Mouse (Mus musculus): ENCODE data around the gene Hhat. TPM values are rescaled to one million over a fixed set of nuclear protein-coding genes. Genes with fewer than 3 reads are reported as not detected.

Gene Hhat
- total and polyA plus RNA-seq, 3 experiments, result 0.39 to 1.0 TPM; not detected in 1

- Histone ChIP-seq H3K36me3 (ENCODE audit: control insufficient read depth in 1 of 2, insufficient read depth in 2 of 2, low read length in 2 of 2) (no peaks in the 10 kb centered on the region), H3K4me3 (ENCODE audit: control insufficient read depth in 1 of 2, insufficient read depth in 1 of 2, low read depth in 2 of 2, low read length in 2 of 2) (no peak overlapping the region), H3K9me3 (replicated peaks; ENCODE audit: insufficient read depth, low read length) (no peaks in the 10 kb centered on the region), H3K27ac (ENCODE audit: control insufficient read depth, low read depth, low read length) (no peak overlapping the region), H3K9ac (ENCODE audit: control insufficient read depth, low read depth, low read length, poor library complexity, severe bottlenecking) (no peak overlapping the region), H3K79me2 (ENCODE audit: control insufficient read depth, insufficient read depth, low read length, poor library complexity) (no peaks in the 10 kb centered on the region), H3K4me1 (ENCODE audit: control insufficient read depth in 1 of 2, insufficient read depth in 2 of 2, low read length in 2 of 2) (no peaks in the 10 kb centered on the region; a peak in 1 of 4 replicates), H3K27me3 (ENCODE audit: control insufficient read depth in 1 of 2, insufficient read depth in 2 of 2, low read length in 2 of 2) (no peaks in the 10 kb centered on the region; a peak in 2 of 4 replicates)
- DNase-seq (ENCODE audit: low read depth, low spot score), result no peak
- no peak for TF ChIP-seq GABPA (IDR thresholded peaks at IDR 0.05; ENCODE audit: low read depth, low read length)
These were observed 226.9 kb downstream of the Hhat start for GRCm38 (mm10) chr1:192544091-192544490.

DNA sequence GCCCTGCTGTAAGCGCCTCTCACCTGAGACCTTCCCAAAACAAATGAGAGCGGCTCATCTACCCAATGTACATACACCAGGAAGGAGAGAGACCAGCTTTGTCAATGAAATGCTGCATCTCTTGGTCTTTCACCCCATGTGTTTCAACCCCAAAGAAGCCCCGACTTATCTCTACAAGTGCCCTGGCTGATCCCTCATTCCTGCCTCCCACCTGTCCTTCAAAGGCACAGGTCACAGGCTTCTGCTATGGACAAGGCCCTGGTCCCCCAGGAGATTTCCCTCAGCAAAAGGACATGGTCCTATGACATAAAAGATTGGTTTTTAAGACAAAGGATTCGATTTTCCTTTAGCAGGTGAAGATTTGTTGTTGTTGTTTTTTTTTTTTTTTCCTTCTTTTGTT lies 227.3 kb downstream of the Hhat start:
- H3K36me3 ChIP-seq (ENCODE audit: control insufficient read depth in 1 of 2, insufficient read depth in 2 of 2, low read length in 2 of 2), result no peaks in the 10 kb centered on the region
- no peaks in the 10 kb centered on the region for H3K9me3 ChIP-seq (replicated peaks; ENCODE audit: insufficient read depth, low read length)
- no peaks in the 10 kb centered on the region; a peak in 1 of 4 replicates for H3K4me1 ChIP-seq (ENCODE audit: control insufficient read depth in 1 of 2, insufficient read depth in 2 of 2, low read length in 2 of 2)
- TF ChIP-seq NELFE (IDR thresholded peaks at IDR 0.05; ENCODE audit: low read depth, low read length) (no peak), NRF1 (IDR thresholded peaks at IDR 0.05; ENCODE audit: insufficient read depth, low read depth, low read length, poor library complexity, severe bottlenecking) (no peak), CHD2 (IDR thresholded peaks at IDR 0.05; ENCODE audit: low read length) (no peak), EP300 (IDR thresholded peaks at IDR 0.05; ENCODE audit: low read depth in 1 of 2, low read length in 2 of 2) (no peak), POLR2AphosphoS2 (IDR thresholded peaks at IDR 0.05; ENCODE audit: low read length) (no peak), USF2 (IDR thresholded peaks at IDR 0.05; ENCODE audit: borderline replicate concordance in 1 of 2, insufficient read depth in 1 of 2, low read depth in 1 of 2, low read length in 2 of 2) (no peak), ZC3H11A (IDR thresholded peaks at IDR 0.05; ENCODE audit: low read depth, low read length) (no peak), MAFK (IDR thresholded peaks at IDR 0.05; ENCODE audit: borderline replicate concordance, low read depth, low read length) (no peak), BHLHE40 (IDR thresholded peaks at IDR 0.05; ENCODE audit: borderline replicate concordance, low read depth, low read length) (no peak)
- no peak overlapping the region for H3K9ac ChIP-seq (ENCODE audit: control insufficient read depth, low read depth, low read length, poor library complexity, severe bottlenecking)
- DNase-seq (ENCODE audit: low read depth, low spot score), result no peak
- H3K27ac ChIP-seq (ENCODE audit: control insufficient read depth, low read depth, low read length), result no peak overlapping the region
- no peak overlapping the region for H3K4me3 ChIP-seq (ENCODE audit: control insufficient read depth in 1 of 2, insufficient read depth in 1 of 2, low read depth in 2 of 2, low read length in 2 of 2)
- H3K79me2 ChIP-seq (ENCODE audit: control insufficient read depth, insufficient read depth, low read length, poor library complexity), result no peaks in the 10 kb centered on the region
- no peaks in the 10 kb centered on the region; a peak in 2 of 4 replicates for H3K27me3 ChIP-seq (ENCODE audit: control insufficient read depth in 1 of 2, insufficient read depth in 2 of 2, low read length in 2 of 2)

GRCm38 (mm10) chr1:192542093-192542492 lies 228.9 kb downstream of the Hhat start:
- Histone ChIP-seq H3K27ac (ENCODE audit: control insufficient read depth, low read depth, low read length) (no peak overlapping the region), H3K9me3 (replicated peaks; ENCODE audit: insufficient read depth, low read length) (no peaks in the 10 kb centered on the region), H3K9ac (ENCODE audit: control insufficient read depth, low read depth, low read length, poor library complexity, severe bottlenecking) (no peak overlapping the region), H3K36me3 (ENCODE audit: control insufficient read depth in 1 of 2, insufficient read depth in 2 of 2, low read length in 2 of 2) (no peaks in the 10 kb centered on the region), H3K79me2 (ENCODE audit: control insufficient read depth, insufficient read depth, low read length, poor library complexity) (no peaks in the 10 kb centered on the region), H3K4me1 (ENCODE audit: control insufficient read depth in 1 of 2, insufficient read depth in 2 of 2, low read length in 2 of 2) (no peaks in the 10 kb centered on the region; a peak in 1 of 4 replicates), H3K4me3 (ENCODE audit: control insufficient read depth in 1 of 2, insufficient read depth in 1 of 2, low read depth in 2 of 2, low read length in 2 of 2) (no peak overlapping the region), H3K27me3 (ENCODE audit: control insufficient read depth in 1 of 2, insufficient read depth in 2 of 2, low read length in 2 of 2) (no peaks in the 10 kb centered on the region; a peak in 2 of 4 replicates)
- no peak for TF ChIP-seq UBTF (IDR thresholded peaks at IDR 0.05; ENCODE audit: borderline replicate concordance, insufficient read depth, low read depth, low read length)
- no peak for TF ChIP-seq NRF1 (IDR thresholded peaks at IDR 0.05; ENCODE audit: insufficient read depth, low read depth, low read length, poor library complexity, severe bottlenecking)
- TF ChIP-seq USF2 (IDR thresholded peaks at IDR 0.05; ENCODE audit: borderline replicate concordance in 1 of 2, insufficient read depth in 1 of 2, low read depth in 1 of 2, low read length in 2 of 2), result no peak
- no peak for DNase-seq (ENCODE audit: low read depth, low spot score)

Measured in MEL (cell line).